Mouse (Mus musculus): ENCODE data around the gene Ncs1. TPM values are rescaled to one million over a fixed set of nuclear protein-coding genes. Genes with fewer than 3 reads are reported as not detected.

Ncs1 gene
- total and polyA plus RNA-seq, 2 experiments from 2014 or later = 181 to 202 TPM

DNA sequence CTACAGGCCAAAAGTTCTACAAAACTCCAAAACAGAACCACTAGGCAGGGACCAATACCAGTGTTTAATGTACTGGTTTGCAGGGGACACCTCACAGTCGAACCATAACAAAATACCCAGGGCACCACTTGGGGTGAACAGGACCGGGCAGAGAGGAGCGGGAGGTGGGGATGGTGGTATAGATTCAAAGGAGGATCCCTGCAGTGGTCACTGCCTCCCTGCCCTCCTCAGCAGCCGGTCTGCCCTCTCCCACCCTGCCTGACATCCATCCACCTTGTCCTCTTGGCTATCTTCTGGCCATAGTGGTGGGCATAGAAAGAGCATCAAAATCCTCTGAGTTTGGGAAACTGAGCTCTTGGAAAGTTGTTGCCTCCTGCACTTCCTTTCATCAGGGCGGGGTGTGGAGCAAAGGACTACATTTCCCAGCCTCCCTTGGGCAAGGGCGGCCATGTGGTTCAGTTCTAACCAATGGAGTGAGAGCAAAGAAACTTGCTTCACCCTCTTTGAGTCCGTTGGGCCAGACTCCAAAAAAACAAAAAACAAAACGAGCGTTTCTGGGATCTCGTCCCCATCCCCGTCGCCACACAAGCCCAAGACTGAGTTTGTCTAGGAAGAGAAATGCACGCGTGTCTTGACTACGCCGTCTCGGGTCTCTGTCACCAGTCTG is 52.1 kb downstream of the Ncs1 start:
- peak; percentile 74 for DNase-seq (ENCODE audit: low spot score)
- ATAC-seq (ENCODE audit: low FRiP score) = peak; percentile 81
- WGBS = 1% methylated on average over 17 of the region's 17 CpGs
- Histone ChIP-seq H3K9me3 (ENCODE audit: low read length) (no peaks in the 10 kb centered on the region), H3K4me3 (ENCODE audit: low read depth, low read length) (peak overlapping the region; percentile 39), H3K27me3 (ENCODE audit: insufficient read depth, low read length) (no peaks in the 10 kb centered on the region), H3K4me1 (ENCODE audit: insufficient read depth, low read length) (peaks cover 5% of the 10 kb centered on the region; the same call in 1 of the 2 replicates), H3K36me3 (ENCODE audit: insufficient read depth, low read length) (peaks cover 18% of the 10 kb centered on the region), H3K27ac (ENCODE audit: low read depth, low read length) (no peak overlapping the region), H3K9ac (replicated peaks; ENCODE audit: low read length, poor library complexity, severe bottlenecking) (0 out of 2 replicates have a peak overlapping the region, but pooled peaks have one; percentile 33), H3K4me2 (ENCODE audit: low read depth, low read length, poor library complexity, severe bottlenecking) (peak overlapping the region; percentile 54)
- TF ChIP-seq CTCF (IDR thresholded peaks at IDR 0.05) = no peak

DNA sequence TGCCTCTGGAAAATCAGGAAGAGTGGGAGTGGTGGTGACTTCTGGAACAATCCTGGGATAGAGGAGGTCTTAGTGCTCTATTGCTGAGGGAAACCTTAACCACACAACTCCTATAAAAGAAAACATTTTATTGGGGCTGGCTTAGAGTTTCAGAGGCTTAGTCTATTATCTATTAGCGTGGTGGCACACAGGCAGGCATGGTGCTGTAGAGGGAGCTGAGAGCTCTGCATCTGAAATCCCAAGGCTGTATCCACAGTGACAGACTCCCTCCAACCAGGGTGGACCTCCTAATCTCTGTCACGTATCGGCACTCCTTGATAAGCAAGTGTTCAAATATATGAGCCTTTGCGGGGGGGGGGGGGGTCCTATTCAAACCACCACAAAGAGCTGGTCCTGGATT is 53.2 kb downstream of the Ncs1 start:
- peak; percentile 42; the same call in 1 of the 2 replicates for ATAC-seq (ENCODE audit: low FRiP score)
- TF ChIP-seq CTCF (IDR thresholded peaks at IDR 0.05) = no peak

GRCm38 (mm10) chr2:31299266-31299665 is 53.6 kb downstream of the Ncs1 start:
- 19% methylated on average over 4 of the region's 4 CpGs for WGBS
- peak overlapping the region; percentile 8; the same call in 1 of the 2 replicates for H3K4me2 ChIP-seq (ENCODE audit: low read depth, low read length, poor library complexity, severe bottlenecking)
- H3K9me3 ChIP-seq (ENCODE audit: low read length) = no peaks in the 10 kb centered on the region
- H3K27me3 ChIP-seq (ENCODE audit: insufficient read depth, low read length) = no peaks in the 10 kb centered on the region
- peak; percentile 87 for DNase-seq (ENCODE audit: low spot score)
- H3K4me3 ChIP-seq (ENCODE audit: low read depth, low read length) = no peak overlapping the region
- H3K36me3 ChIP-seq (ENCODE audit: insufficient read depth, low read length) = peaks cover 4% of the 10 kb centered on the region
- H3K27ac ChIP-seq (ENCODE audit: low read depth, low read length) = no peak overlapping the region
- TF ChIP-seq CTCF (IDR thresholded peaks at IDR 0.05) = peak; percentile 87
- H3K9ac ChIP-seq (replicated peaks; ENCODE audit: low read length, poor library complexity, severe bottlenecking) = no peak overlapping the region
- peaks cover 5% of the 10 kb centered on the region; the same call in 1 of the 2 replicates for H3K4me1 ChIP-seq (ENCODE audit: insufficient read depth, low read length)
- ATAC-seq (ENCODE audit: low FRiP score) = no peak

More for the DNA sequence above, 53.2 kb downstream of the Ncs1 start:
- Histone ChIP-seq H3K9me3 (ENCODE audit: low read length) (no peaks in the 10 kb centered on the region), H3K27me3 (ENCODE audit: insufficient read depth, low read length) (no peaks in the 10 kb centered on the region), H3K4me3 (ENCODE audit: low read depth, low read length) (no peak overlapping the region), H3K4me2 (ENCODE audit: low read depth, low read length, poor library complexity, severe bottlenecking) (peak overlapping the region; percentile 54), H3K4me1 (ENCODE audit: insufficient read depth, low read length) (peaks cover 5% of the 10 kb centered on the region; the same call in 1 of the 2 replicates), H3K9ac (replicated peaks; ENCODE audit: low read length, poor library complexity, severe bottlenecking) (no peak overlapping the region), H3K36me3 (ENCODE audit: insufficient read depth, low read length) (peaks cover 9% of the 10 kb centered on the region), H3K27ac (ENCODE audit: low read depth, low read length) (no peak overlapping the region)
- 18% methylated on average over 4 of the region's 4 CpGs for WGBS
- DNase-seq (ENCODE audit: low spot score) = no peak

GRCm38 (mm10) chr2:31299996-31300395 is 54.4 kb downstream of the Ncs1 start:
- no peak overlapping the region for H3K4me2 ChIP-seq (ENCODE audit: low read depth, low read length, poor library complexity, severe bottlenecking)
- ATAC-seq (ENCODE audit: low FRiP score) = no peak
- no peaks in the 10 kb centered on the region for H3K9me3 ChIP-seq (ENCODE audit: low read length)
- peaks cover 5% of the 10 kb centered on the region; the same call in 1 of the 2 replicates for H3K4me1 ChIP-seq (ENCODE audit: insufficient read depth, low read length)
- no peaks in the 10 kb centered on the region for H3K27me3 ChIP-seq (ENCODE audit: insufficient read depth, low read length)
- no peak overlapping the region for H3K9ac ChIP-seq (replicated peaks; ENCODE audit: low read length, poor library complexity, severe bottlenecking)
- WGBS = 73% methylated on average over 10 of the region's 10 CpGs
- no peak for DNase-seq (ENCODE audit: low spot score)
- H3K4me3 ChIP-seq (ENCODE audit: low read depth, low read length) = no peak overlapping the region
- TF ChIP-seq CTCF (IDR thresholded peaks at IDR 0.05) = no peak
- H3K27ac ChIP-seq (ENCODE audit: low read depth, low read length) = no peak overlapping the region
- no peaks in the 10 kb centered on the region; the same call in 1 of the 2 replicates for H3K36me3 ChIP-seq (ENCODE audit: insufficient read depth, low read length)

DNA sequence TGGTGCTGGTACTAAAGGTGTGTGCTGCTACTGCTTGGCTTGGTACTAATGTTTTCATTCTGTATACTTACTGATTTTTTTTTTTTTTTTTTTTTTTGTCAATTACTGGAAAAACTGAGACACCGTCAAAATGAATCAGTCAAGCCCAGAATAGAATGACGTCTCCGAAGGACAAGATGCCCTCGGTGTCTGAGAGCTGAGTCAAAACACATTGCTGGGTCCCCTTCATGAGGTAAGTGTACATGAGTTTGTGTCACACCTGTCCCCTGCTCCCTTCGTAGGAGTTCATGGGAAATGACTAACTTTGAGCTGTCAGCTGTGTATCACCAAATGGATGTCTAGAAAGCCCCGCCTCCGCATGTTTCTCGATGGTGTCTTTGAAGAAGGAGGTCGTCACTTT is 57.6 kb downstream of the Ncs1 start:
- no peak overlapping the region for H3K4me3 ChIP-seq (ENCODE audit: low read depth, low read length)
- H3K4me1 ChIP-seq (ENCODE audit: insufficient read depth, low read length) = peaks cover 5% of the 10 kb centered on the region; the same call in 1 of the 2 replicates
- H3K36me3 ChIP-seq (ENCODE audit: insufficient read depth, low read length) = no peaks in the 10 kb centered on the region
- no peaks in the 10 kb centered on the region for H3K9me3 ChIP-seq (ENCODE audit: low read length)
- DNase-seq (ENCODE audit: low spot score) (no peak), ATAC-seq (ENCODE audit: low FRiP score) (no peak)
- H3K27ac ChIP-seq (ENCODE audit: low read depth, low read length) = no peak overlapping the region
- 84% methylated on average over 9 of the region's 9 CpGs for WGBS
- no peak for TF ChIP-seq CTCF (IDR thresholded peaks at IDR 0.05)
- no peak overlapping the region for H3K9ac ChIP-seq (replicated peaks; ENCODE audit: low read length, poor library complexity, severe bottlenecking)
- H3K27me3 ChIP-seq (ENCODE audit: insufficient read depth, low read length) = no peaks in the 10 kb centered on the region
- no peak overlapping the region for H3K4me2 ChIP-seq (ENCODE audit: low read depth, low read length, poor library complexity, severe bottlenecking)

DNA sequence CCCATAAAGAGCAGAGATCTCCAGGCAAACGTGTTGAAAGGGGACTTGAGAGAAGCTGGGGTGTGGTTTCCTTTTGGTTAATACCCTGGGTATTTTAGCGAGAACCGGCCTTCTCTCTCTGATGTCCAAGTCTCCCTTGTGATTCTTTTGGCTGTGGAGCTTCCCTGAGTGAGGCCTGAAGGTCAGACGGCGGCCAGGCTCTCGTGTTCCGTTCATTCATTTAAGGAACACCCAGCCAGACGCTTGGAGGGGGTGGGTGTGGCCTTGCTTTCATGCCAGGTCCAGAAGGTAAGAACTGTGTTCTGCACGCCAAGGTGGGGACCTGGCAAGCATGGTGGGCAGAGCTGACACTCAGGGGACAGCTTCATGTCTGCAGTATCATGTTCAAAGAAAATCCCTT is 58.6 kb downstream of the Ncs1 start:
- no peak overlapping the region for H3K9ac ChIP-seq (replicated peaks; ENCODE audit: low read length, poor library complexity, severe bottlenecking)
- DNase-seq (ENCODE audit: low spot score) (no peak), ATAC-seq (ENCODE audit: low FRiP score) (no peak)
- H3K27ac ChIP-seq (ENCODE audit: low read depth, low read length) = no peak overlapping the region
- no peaks in the 10 kb centered on the region for H3K36me3 ChIP-seq (ENCODE audit: insufficient read depth, low read length)
- no peaks in the 10 kb centered on the region for H3K9me3 ChIP-seq (ENCODE audit: low read length)
- no peaks in the 10 kb centered on the region for H3K4me1 ChIP-seq (ENCODE audit: insufficient read depth, low read length)
- 77% methylated on average over 9 of the region's 9 CpGs for WGBS
- no peaks in the 10 kb centered on the region for H3K27me3 ChIP-seq (ENCODE audit: insufficient read depth, low read length)
- no peak overlapping the region for H3K4me3 ChIP-seq (ENCODE audit: low read depth, low read length)
- no peak for TF ChIP-seq CTCF (IDR thresholded peaks at IDR 0.05)
- no peak overlapping the region for H3K4me2 ChIP-seq (ENCODE audit: low read depth, low read length, poor library complexity, severe bottlenecking)

All from midbrain, postnatal 0 days (tissue).